Mouse (Mus musculus) hematopoietic stem cell, adult 5-6 weeks (primary cell): Measurements from ENCODE around the gene Wdr83. TPM values are rescaled to one million over a fixed set of nuclear protein-coding genes. Genes with fewer than 3 reads are reported as not detected.

ENCODE experiments used
- ATAC-seq, 2 experiments: fragments of 125-278 bp in 1 of 2; replicated peaks in 1 of 2; 2 replicates each; pipeline ENCODE4 v1.8.0; 2016 to 2017; ENCODE audit warnings: inconsistent platforms in 2 of 2, mild to moderate bottlenecking in 2 of 2, moderate number of reproducible peaks in 2 of 2, low read depth in 1 of 2, moderate TSS enrichment in 1 of 2; ENCODE audit not compliant: low FRiP score in 2 of 2, poor library complexity in 2 of 2, severe bottlenecking in 2 of 2, insufficient read depth in 1 of 2, low TSS enrichment in 1 of 2
- total RNA-seq: library from RNA; stranded (forward); fragments of 172-1452, 232-1000 nt; gene quantifications from 2 replicates; pipeline ENCODE4 v1.2.3, GENCODE M21; 2017

Wdr83 gene
- total RNA-seq, 1 experiment from 2014 or later, result 17.3 TPM

DNA sequence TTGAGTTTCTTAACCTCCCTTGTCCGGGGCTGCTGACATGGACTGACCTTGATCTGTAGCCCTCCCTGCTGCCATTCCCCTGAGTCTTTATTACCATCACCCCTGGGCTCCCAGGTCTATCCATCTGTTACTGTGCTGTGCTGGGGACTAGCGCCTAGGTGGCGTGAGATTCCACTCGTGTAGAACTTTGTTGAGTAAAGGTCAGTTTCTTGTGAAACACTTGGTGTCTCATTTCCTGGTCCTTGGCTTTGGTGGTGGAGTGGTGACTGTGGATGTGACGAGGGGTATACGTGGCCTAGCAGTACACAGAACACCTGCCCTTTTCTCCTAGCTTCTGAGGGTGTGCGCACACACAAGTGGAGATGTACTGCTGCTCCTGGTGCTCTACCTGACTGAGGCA is 23.7 kb downstream of the Wdr83 start:
- no peak for ATAC-seq

GRCm38 (mm10) chr8:85043619-85044018 is 37.5 kb downstream of the Wdr83 start:
- ATAC-seq, result no peak

GRCm38 (mm10) chr8:85037681-85038531 is 43.2 kb downstream of the Wdr83 start:
- peak; percentile 9 to 15; a peak in 1 of 4 replicates for ATAC-seq

DNA sequence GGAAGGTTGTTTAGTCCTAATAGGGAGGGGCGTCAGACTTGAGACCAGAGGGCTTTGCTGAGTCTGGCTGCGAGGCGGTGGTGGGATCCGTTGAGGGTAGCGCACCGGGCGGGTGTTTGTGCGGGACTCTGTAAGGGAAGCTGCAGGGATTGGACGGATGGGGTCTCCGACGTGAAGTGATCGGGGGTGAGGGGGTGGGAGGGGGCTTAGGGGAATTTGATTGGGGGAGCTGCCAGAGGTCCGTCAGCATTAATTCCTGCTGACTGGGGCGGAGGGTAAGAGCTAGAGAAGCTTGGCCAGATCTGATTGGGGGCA is 43.8 kb downstream of the Wdr83 start:
- ATAC-seq, result peak in 1 of 2 experiments; percentile 17; a peak in 1 of 4 replicates

DNA sequence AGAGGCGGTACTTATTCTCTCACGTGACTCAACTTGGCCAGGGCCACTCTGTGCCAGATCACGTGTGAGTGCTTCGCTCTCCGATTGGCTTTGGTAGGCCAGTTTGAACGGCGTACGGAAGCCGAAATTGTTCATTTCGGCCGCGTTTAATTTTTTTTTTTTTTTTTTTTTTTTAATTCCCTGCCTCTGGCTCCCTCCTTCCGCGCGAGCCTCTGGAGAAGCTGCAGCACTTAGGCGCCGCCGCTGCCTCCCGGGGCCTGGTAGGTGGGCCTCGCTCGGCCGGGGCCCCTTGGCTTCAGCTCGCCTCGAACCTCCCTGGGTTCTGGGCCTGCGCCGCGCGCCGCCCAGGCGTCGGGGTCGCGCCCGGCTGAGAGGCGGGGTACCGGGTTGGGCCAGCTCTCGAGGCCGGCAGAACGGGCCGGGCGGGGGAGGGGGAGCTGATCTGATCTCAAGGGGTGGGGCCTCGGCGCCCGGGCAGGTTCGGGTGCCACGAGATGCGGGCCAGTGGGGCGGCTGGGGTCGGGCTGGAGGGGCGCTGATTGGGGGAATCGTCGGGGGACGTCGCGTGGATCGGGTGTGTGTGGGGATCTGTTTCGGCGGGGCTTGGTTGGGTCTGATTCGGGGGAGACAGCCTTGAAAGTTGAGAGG is 44.3 kb downstream of the Wdr83 start, which contains the start of gene Tnpo2:
Gene Tnpo2, plus strand, starts transcription at position 198 of the 648 bp plus-strand sequence.
- ATAC-seq, result peak; percentile 81 to 88

- no peak; a peak in 1 of 4 replicates for ATAC-seq
Measured at GRCm38 (mm10) chr8:85036381-85036717, 44.8 kb downstream of the Wdr83 start.

GRCm38 (mm10) chr8:85035728-85036310 is 45.3 kb downstream of the Wdr83 start:
- no peak for ATAC-seq

GRCm38 (mm10) chr8:85035165-85035727 is 45.9 kb downstream of the Wdr83 start:
- ATAC-seq, result no peak

GRCm38 (mm10) chr8:85034764-85035163 is 46.3 kb downstream of the Wdr83 start:
- peak in 1 of 2 experiments; percentile 38; a peak in 1 of 4 replicates for ATAC-seq

GRCm38 (mm10) chr8:85033867-85034266 is 47.2 kb downstream of the Wdr83 start:
- ATAC-seq, result no peak

DNA sequence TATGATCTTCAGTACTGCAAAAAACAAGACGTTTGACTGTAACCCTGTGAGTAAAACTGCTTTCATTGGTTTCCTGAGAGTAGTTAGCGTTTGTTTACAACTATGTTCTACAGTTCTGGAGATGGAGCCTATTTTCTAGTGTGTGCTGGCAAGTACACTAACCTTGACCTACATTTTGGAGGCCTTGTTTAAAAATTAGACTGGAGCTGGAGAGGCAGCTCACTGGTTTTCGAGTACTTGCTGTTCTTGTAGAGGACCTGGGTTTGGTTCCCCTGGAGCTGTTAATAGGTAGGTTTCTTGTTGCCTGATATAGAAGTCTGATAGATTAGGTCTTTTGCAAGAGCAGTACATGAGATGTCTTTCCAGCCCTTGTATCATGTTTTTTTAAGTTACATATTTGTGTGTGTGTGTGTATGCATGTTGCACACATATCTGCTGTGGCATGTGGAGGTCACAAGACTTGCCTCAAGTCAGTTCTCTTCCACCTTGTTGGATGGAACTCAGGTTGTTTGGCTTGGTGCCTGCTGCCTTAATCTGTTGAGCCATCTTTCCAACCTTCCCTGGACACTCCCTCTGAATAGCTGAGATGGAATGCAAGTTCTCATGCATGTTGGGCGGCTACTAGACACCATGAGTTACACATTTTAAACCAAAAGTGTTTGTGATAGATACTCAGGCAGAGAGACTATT is 48.3 kb downstream of the Wdr83 start:
- ATAC-seq, result no peak

DNA sequence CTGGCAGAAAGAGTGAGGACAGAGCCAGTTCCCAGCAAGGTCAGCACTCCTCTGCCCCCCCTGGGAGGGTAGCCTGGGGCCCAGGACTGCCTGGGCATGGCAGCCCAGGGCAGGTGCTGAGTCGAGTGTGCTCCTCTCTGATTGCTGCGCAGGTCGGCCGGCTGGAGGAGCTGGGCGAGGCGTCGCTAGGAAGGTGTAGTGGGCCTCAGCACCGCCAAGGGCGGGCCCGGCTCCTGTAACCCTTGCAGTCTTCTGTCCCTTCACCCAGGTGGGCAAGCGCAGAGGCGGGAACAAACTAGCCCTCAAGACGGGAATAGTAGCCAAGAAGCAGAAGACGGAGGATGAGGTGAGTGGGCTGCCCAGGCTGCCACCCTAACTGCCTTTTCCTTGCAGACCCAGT is 51.8 kb downstream of the Wdr83 start:
- no peak for ATAC-seq

DNA sequence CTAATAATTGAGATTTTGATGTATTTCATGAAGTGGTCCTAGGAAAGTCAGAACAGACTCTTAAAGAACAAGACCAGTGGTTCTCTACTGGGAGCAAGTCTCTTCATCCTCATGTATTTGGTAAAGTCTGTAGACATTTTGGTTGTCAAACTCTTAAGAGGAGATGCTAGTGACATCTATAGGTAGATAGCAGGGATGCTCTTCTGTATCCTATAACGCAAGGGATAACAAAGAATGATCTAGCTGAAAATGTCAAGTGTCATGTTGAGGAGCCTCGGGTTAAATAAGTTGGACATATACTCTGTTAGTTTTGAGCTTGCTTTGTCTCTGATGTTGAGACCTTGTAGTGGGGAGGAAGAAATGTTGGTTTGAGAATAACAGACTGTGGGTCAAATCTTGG is 53.2 kb downstream of the Wdr83 start:
- ATAC-seq, result no peak

- no peak for ATAC-seq
Measured at GRCm38 (mm10) chr8:85027516-85027855, 53.6 kb downstream of the Wdr83 start.

DNA sequence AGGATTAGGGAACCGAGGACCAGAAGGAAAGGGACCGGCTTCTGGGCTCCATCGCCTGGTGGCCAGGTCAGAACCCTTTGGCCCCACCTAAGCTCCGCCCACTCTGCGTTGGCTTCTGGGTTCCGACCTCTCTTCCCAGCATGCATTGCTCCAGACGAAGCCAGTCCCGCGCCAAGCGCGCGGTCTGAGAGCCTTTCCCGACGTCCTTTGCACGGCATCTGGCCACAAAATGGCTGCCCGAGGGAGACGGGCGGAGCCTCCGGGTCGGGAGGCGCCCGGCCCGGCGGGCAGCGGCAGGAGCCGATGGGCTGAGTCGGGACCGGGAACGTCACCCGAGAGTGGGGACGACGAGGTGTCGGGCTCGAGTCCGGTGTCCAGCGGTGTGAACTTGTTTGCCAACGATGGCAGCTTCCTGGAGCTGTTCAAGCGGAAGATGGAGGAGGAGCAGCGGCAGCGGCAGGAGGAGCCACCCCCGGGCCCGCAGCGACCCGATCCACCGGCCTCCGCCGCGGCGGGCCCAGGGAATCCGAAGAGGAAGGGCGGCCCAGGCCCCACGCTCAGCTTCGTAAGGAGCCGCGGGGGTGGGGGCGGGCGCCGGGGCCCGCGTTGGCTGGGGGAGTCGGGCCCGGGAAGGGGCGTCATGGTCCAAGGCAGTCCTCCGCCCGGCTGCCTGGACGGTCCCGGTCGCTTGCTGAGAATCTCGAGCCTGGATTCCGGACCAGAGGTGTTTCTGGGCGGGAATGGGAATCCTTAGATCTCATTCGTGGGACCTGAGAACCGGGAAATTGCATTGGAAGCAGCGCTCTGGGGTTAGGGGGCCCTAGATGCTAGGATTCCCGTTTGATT is 54.2 kb downstream of the Wdr83 start, which contains the start of gene Trir:
Gene Trir, plus strand, starts transcription at position 154 of the 846 bp plus-strand sequence.
- ATAC-seq, result peak; percentile 83 to 85

DNA sequence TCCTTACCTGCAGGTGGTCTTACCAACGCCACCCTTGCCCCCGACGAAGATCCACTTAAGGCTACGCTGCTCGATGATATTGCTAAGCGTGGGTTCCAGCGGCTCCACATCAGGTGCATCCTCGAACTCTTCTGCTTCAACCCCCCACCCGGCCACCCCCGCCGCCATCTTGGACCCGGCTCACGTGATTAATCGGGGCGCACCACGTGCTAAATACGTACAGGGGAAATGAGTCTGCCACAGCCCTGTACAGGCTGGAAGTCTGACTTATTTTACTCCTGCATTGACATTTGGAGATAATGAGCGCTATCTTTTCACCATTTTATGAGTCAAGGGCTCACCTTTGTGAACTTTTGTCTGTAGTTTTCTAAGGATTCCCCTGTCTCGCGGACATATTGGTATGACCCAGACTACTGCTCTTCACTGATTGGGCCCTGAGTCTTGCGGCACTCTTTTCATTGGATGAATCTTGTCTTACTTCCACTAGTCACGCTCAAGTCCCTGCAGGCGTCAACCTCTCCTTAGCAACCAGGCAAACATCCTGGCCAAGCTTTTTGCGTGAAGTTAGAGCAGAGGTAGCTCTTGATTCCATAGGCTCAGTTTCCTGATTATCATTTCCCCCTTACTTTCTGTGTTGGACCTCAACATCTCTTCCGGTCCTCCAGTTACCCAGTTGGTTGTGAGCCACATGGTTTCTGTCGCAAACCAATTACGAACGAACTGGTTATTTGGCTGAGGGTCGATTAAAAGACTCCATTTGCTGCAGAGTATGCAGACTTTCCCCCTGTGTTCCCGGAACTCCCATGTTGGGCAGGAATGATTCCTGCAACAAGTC is 55.8 kb downstream of the Wdr83 start, which contains the start of gene Asna1:
Gene Asna1, minus strand, starts transcription at position 184 of the 835 bp plus-strand sequence.
- ATAC-seq, result peak; percentile 90
